Comparison of ENCODE assay signal across 9 mouse cellular contexts in genomic region chr15:98389796-98390195, GRCm38 (mm10). TPM values are rescaled to one million over a fixed set of nuclear protein-coding genes. Genes with fewer than 3 reads are reported as not detected.
DNase-seq lines count a peak whose midpoint lies in the region; TF ChIP-seq lines count a peak whose summit lies in the region.
"Had no signal": no experiment of that assay in that cellular context is flagged by ENCODE, and none has a peak within 500 bp of the region (broad histone marks: within the 10 kb centered on the region; RNA-seq: fewer than 3 reads in every experiment).

No protein-coding gene starts in this region.

- no peaks in the 10 kb centered on the region for H3K36me3 ChIP-seq in C2C12 (ENCODE audit: control insufficient read depth, insufficient read depth)
- H3K36me3 ChIP-seq: heart, embryonic 13.5 days had no signal

- no peaks in the 10 kb centered on the region for H3K79me2 ChIP-seq in C2C12 (ENCODE audit: control insufficient read depth, insufficient read depth)

- no peaks in the 10 kb centered on the region for H3K79me3 ChIP-seq in C2C12 (ENCODE audit: low read depth)

- no peak overlapping the region for H3ac ChIP-seq in C2C12 (ENCODE audit: control insufficient read depth, insufficient read length, low read depth)

- peak; percentile 61 for TF ChIP-seq CTCF in C2C12 (IDR thresholded peaks at IDR 0.05; ENCODE audit: control insufficient read depth, insufficient read depth, insufficient read length)

- H3K4me3 ChIP-seq in C2C12 (ENCODE audit: insufficient read depth, poor library complexity, severe bottlenecking): no peak overlapping the region
- H3K4me3 ChIP-seq: heart, embryonic 13.5 days had no signal

- peaks cover 12% of the 10 kb centered on the region for H3K27me3 ChIP-seq in C2C12 (ENCODE audit: control insufficient read depth, insufficient read depth, insufficient read length)
- H3K27me3 ChIP-seq: heart, embryonic 13.5 days had no signal

- DNase-seq in adrenal gland, adult 2 months: peak; percentile 87
- peak; percentile 83 for DNase-seq in embryo, embryonic 10.5 days (ENCODE audit: low spot score)
- peak; percentile 29 to 50 for DNase-seq in heart, adult 9 months (ENCODE audit: low spot score in 2 of 2)
- DNase-seq in kidney, postnatal 14 days: peak; percentile 73
- DNase-seq in lung, adult 18-20 months: peak; percentile 63 to 74
- DNase-seq in ovary, postnatal 10 days (ENCODE audit: low spot score): peak; percentile 56
- DNase-seq in thymus, postnatal 36 days: peak; percentile 46 to 52

TF ChIP-seq in C2C12, 6 proteins besides CTCF, POLR2A, EP300 and RAD21:
- TF ChIP-seq MAX (IDR thresholded peaks at IDR 0.05) (no peak), FOSL1 (IDR thresholded peaks at IDR 0.05; ENCODE audit: insufficient read depth, low read length, poor library complexity, severe bottlenecking) (no peak), MYOD1 (IDR thresholded peaks at IDR 0.05; ENCODE audit: control insufficient read depth, insufficient read length, low read depth) (no peak), USF1 (IDR thresholded peaks at IDR 0.05; ENCODE audit: low read depth) (no peak), MYOG (IDR thresholded peaks at IDR 0.05; ENCODE audit: control insufficient read depth, extremely low read depth, insufficient read length) (no peak), CEBPB (IDR thresholded peaks at IDR 0.05; ENCODE audit: low read depth) (no peak)

RNA-seq across cellular contexts. Expression of gene Olfr283, which starts 9.1 kb away (rescaled TPM):
- not detected for polyA plus RNA-seq in C2C12 (2012; fragmentation: generic; extraction: Trizol)
- total RNA-seq in adrenal gland, adult 2 months (2021): not detected
- not detected in 2 replicates for polyA plus RNA-seq in adrenal gland, adult 2 months (2012; rRNA removed)
- polyA plus RNA-seq: heart, embryonic 13.5 days had no signal

RNA-seq across cellular contexts. Expression of gene Olfr282, which starts 41.2 kb away (rescaled TPM):
- not detected for polyA plus RNA-seq in C2C12 (2012; fragmentation: generic; extraction: Trizol)
- not detected for total RNA-seq in adrenal gland, adult 2 months (2021)
- not detected in 2 replicates for polyA plus RNA-seq in adrenal gland, adult 2 months (2012; rRNA removed)
- polyA plus RNA-seq: heart, embryonic 13.5 days had no signal

RNA-seq across cellular contexts. Expression of gene Olfr284, which starts 49.0 kb away (rescaled TPM):
- not detected for polyA plus RNA-seq in C2C12 (2012; fragmentation: generic; extraction: Trizol)
- total RNA-seq in adrenal gland, adult 2 months (2021): not detected
- not detected in 2 replicates for polyA plus RNA-seq in adrenal gland, adult 2 months (2012; rRNA removed)
- polyA plus RNA-seq: heart, embryonic 13.5 days had no signal
